Mouse (Mus musculus) CH12.LX (cell line): ENCODE results near the gene Kremen2. TPM values are rescaled to one million over a fixed set of nuclear protein-coding genes. Genes with fewer than 3 reads are reported as not detected.

ENCODE experiments used
- DNase-seq: peaks from one replicate; pipeline ENCODE4 v3.0.0-alpha.2; 2013; ENCODE audit errors: extremely low read depth
- H3K27ac ChIP-seq: 2 replicates; pipeline ENCODE4 v1.5.1; 2012; ENCODE audit warnings: low read depth, mild to moderate bottlenecking, control low read depth, moderate library complexity; ENCODE audit not compliant: insufficient read depth
- H3K27me3 ChIP-seq: replicated peaks from 2 replicates; pipeline ENCODE3; 2012; ENCODE audit warnings: inconsistent platforms
- H3K36me3 ChIP-seq, 2 experiments: replicated peaks in 1 of 2; 2 replicates each; pipeline versions ENCODE3 to v1.6.1; 2012; ENCODE audit warnings: inconsistent platforms in 1 of 2, low read length in 1 of 2, mild to moderate bottlenecking in 1 of 2, mixed read lengths in 1 of 2, moderate library complexity in 1 of 2; ENCODE audit not compliant: control insufficient read depth in 1 of 2, insufficient read depth in 1 of 2
- H3K4me1 ChIP-seq, 2 experiments: 2 replicates each; pipeline ENCODE4 v1.6.1; 2012; ENCODE audit warnings: inconsistent platforms in 1 of 2, moderate library complexity in 1 of 2; ENCODE audit not compliant: insufficient read depth in 2 of 2, control insufficient read depth in 1 of 2
- H3K4me2 ChIP-seq: 2 replicates; pipeline ENCODE4 v1.6.1; 2012; ENCODE audit warnings: low read depth, mild to moderate bottlenecking, control low read depth; ENCODE audit not compliant: poor library complexity, insufficient read depth, severe bottlenecking
- H3K4me3 ChIP-seq, 3 experiments: fragments of 150-350 bp in 1 of 3; sonication (generic) in 1 of 3; replicated peaks in 1 of 3; 2 replicates each; pipeline versions ENCODE3 to v1.5.1; 2011 to 2012; ENCODE audit warnings: low read depth in 2 of 3, low read length in 2 of 3, mild to moderate bottlenecking in 2 of 3, moderate library complexity in 2 of 3, control low read depth in 1 of 3, improper control_type of control experiment in 1 of 3, inconsistent platforms in 1 of 3, mixed read lengths in 1 of 3; ENCODE audit not compliant: poor library complexity in 1 of 3
- H3K79me2 ChIP-seq: replicated peaks from 2 replicates; pipeline ENCODE4 v1.6.1; 2012; ENCODE audit warnings: mild to moderate bottlenecking, moderate library complexity; ENCODE audit not compliant: control insufficient read depth, poor library complexity, insufficient read depth, severe bottlenecking; ENCODE audit errors: extremely low read depth
- H3K9ac ChIP-seq: 2 replicates; pipeline ENCODE4 v1.6.1; 2012; ENCODE audit warnings: low read depth, mild to moderate bottlenecking, control low read depth, moderate library complexity; ENCODE audit not compliant: insufficient read depth
- H3K9me3 ChIP-seq: replicated peaks from 2 replicates; pipeline ENCODE3; 2012; ENCODE audit warnings: low read length, inconsistent platforms, mixed read lengths
- CHD1 ChIP-seq: IDR thresholded peaks from 2 replicates; pipeline ENCODE4 v1.6.1; 2012; ENCODE audit warnings: low read depth, low read length, improper control_type of control experiment, inconsistent platforms
- CHD2 ChIP-seq: IDR thresholded peaks from 2 replicates; pipeline ENCODE4 v1.6.1; 2011; ENCODE audit warnings: low read length, improper control_type of control experiment
- CTCF ChIP-seq, 2 experiments: IDR thresholded peaks in 1 of 2; conservative IDR thresholded peaks in 1 of 2; 2 replicates each; pipeline ENCODE4 v1.5.1; 2011 to 2012; ENCODE audit warnings: low read depth in 2 of 2, low read length in 2 of 2, improper control_type of control experiment in 1 of 2, inconsistent platforms in 1 of 2, mild to moderate bottlenecking in 1 of 2, moderate library complexity in 1 of 2
- ETS1 ChIP-seq: conservative IDR thresholded peaks from 2 replicates; pipeline ENCODE4 v1.6.1; 2012; ENCODE audit warnings: low read depth, mild to moderate bottlenecking, inconsistent platforms, low read length, improper control_type of control experiment, moderate library complexity
- KAT2A ChIP-seq: IDR thresholded peaks from 2 replicates; pipeline ENCODE4 v1.6.1; 2012; ENCODE audit warnings: low read length, improper control_type of control experiment, inconsistent platforms; ENCODE audit not compliant: insufficient replicate concordance
- MXI1 ChIP-seq: IDR thresholded peaks from 2 replicates; pipeline ENCODE4 v1.6.1; 2011; ENCODE audit warnings: mild to moderate bottlenecking, low read depth, low read length, improper control_type of control experiment
- MYC ChIP-seq: IDR thresholded peaks from 2 replicates; pipeline ENCODE4 v1.6.1; 2011; ENCODE audit warnings: low read depth, mild to moderate bottlenecking, improper control_type of control experiment, low read length
- NELFE ChIP-seq: IDR thresholded peaks from 2 replicates; pipeline ENCODE4 v1.6.1; 2011; ENCODE audit warnings: low read depth, low read length, improper control_type of control experiment
- POLR2A ChIP-seq: IDR thresholded peaks from 2 replicates; pipeline ENCODE4 v1.6.1; 2011; ENCODE audit warnings: low read depth, mild to moderate bottlenecking, improper control_type of control experiment, low read length
- RAD21 ChIP-seq: IDR thresholded peaks from 2 replicates; pipeline ENCODE4 v1.6.1; 2011; ENCODE audit warnings: low read depth, mild to moderate bottlenecking, low read length, improper control_type of control experiment, moderate library complexity
- TBP ChIP-seq: conservative IDR thresholded peaks from 2 replicates; pipeline ENCODE4 v1.6.1; 2011; ENCODE audit warnings: low read depth, low read length, improper control_type of control experiment
- UBTF ChIP-seq: IDR thresholded peaks from 2 replicates; pipeline ENCODE4 v1.6.1; 2012; ENCODE audit warnings: low read depth, mild to moderate bottlenecking, inconsistent platforms, low read length, improper control_type of control experiment, moderate library complexity
- ZC3H11A ChIP-seq: IDR thresholded peaks from 2 replicates; pipeline ENCODE4 v1.6.1; 2012; ENCODE audit warnings: low read depth, mild to moderate bottlenecking, inconsistent platforms, low read length, improper control_type of control experiment
- ZNF384 ChIP-seq: IDR thresholded peaks from 2 replicates; pipeline ENCODE4 v1.6.1; 2012; ENCODE audit warnings: low read depth, low read length, improper control_type of control experiment, inconsistent platforms
- dilution Hi-C: fragments of 300-500 bp; cut with MboI; formaldehyde crosslinking; loops from 2 replicates; pipeline ENCODE4 v1.14.3; 2020; ENCODE audit warnings: low sequenced_read_pairs; ENCODE audit not compliant: extremely low pct_unique_long_range_greater_than_20kb, extremely low pct_ligation_motif_present
- in situ Hi-C: fragments of 300-500 bp; cut with MboI; formaldehyde crosslinking; loops from 3 replicates; pipeline ENCODE4 v1.14.3; 2019; ENCODE audit warnings: low sequenced_read_pairs, low pct_ligation_motif_present, low pct_unique_long_range_greater_than_20kb, mixed read lengths
- polyA plus RNA-seq: library from polyadenylated mRNA; unstranded; fragments of >175 nt; gene quantifications from 2 replicates; pipeline ENCODE4 v1.2.1, GENCODE M21; 2012; ENCODE audit warnings: low read depth; ENCODE audit not compliant: insufficient read length
- total RNA-seq, 2 experiments: library from RNA; depleted of rRNA; stranded (reverse); fragments of 300-350 nt in 1 of 2; fragments of >200 nt in 1 of 2; gene quantifications; 2 replicates each; pipeline ENCODE4 v1.2.3; 2012 to 2014

The Kremen2 gene
- total and polyA plus RNA-seq, 3 experiments: 0.21 to 0.55 (median 0.23) TPM

DNA sequence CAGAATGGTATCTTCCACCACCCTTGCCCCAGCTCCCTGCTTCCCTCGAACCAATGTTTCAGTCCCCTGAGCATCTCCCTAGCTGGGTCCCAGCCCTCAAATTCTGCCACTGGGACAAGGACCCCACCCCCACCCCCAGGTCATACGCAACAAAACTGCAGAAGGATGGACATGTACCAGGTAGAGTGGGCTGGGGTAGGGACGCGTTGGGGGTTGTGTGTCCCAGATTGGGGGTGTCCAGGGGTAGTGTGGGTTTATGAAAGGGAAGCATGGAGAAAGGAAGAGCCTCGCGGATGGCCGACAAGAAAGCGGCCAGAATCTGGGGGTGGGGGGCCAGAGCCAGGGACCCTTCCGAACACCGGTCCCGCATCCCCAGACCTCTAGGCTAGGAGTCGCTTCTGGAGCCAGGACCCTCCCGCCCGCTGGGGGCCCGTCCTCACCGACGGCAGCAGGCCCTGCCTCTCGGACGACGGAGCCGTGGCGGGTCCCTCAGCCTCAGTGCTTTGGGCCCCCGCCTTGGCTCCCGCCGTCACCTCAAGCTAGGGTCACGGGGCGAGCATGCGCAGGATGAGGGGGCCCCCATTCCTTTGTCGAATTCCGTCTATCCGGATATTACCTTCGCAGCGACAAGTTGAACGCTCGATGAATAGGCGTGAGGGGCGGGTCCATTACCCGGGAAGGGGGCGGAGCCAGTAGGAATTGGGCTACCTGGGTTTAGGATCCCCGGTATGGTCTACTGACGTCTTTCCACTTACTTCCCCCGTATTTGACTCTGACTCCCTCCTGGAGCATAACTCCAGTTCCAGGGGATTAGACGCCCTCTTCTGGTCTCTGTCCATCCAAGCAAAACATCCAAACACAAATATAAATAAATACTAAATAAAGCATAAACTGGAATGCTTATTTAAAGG lies 40.2 kb upstream of the Kremen2 start, which contains the start of gene Flywch2:
Gene Flywch2 (minus strand): TSS at position 521 of the 911 bp plus-strand sequence.
- Histone ChIP-seq H3K27ac (no peak within 1 kb of the TSS), H3K4me1 (peaks cover 0 to 7% of the 10 kb centered on the region in 2 experiments; a peak in 3 of 4 replicates), H3K79me2 (no peaks in the 10 kb centered on the region), H3K4me3 (no peak within 1 kb of the TSS), H3K9me3 (no peaks in the 10 kb centered on the region), H3K9ac (no peak within 1 kb of the TSS), H3K36me3 (no peaks in the 10 kb centered on the region), H3K27me3 (no peaks in the 10 kb centered on the region), H3K4me2 (no peak within 1 kb of the TSS)
- DNase-seq: no peak
- dilution Hi-C loops: no loop called here
- TF ChIP-seq RAD21 (no peak), MYC (no peak), NELFE (no peak), UBTF (no peak), ZC3H11A (no peak), CHD1 (no peak), ETS1 (no peak), MXI1 (no peak), CTCF (conservative IDR thresholded peaks at IDR 0.05 in 1 of 2, IDR thresholded peaks at IDR 0.05 in 1 of 2; ENCODE audit: low read depth in 2 of 2, low read length in 2 of 2) (no peak), KAT2A (no peak)
- in situ Hi-C loops: no loop called here

DNA sequence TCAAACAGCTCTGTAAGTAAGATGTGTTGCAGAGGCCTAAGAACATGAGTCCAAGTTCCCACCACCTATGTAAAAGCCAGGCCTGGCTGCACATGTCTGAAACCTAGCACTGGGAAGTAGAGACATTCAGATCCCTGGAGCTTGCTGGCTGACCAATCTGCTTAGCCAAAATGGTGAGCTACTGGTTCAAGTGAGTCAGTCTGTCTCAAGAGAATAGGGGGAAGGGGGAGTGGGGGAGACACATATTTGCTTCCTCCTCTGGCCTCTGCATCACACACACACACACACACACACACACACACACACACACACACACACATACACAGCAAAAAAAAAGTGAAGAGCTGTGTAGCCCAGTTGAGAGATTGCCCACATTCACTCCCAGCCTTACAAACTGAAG lies 37.7 kb upstream of the Kremen2 start:
- Histone ChIP-seq H3K27ac (no peak overlapping the region), H3K4me1 (peaks cover 3 to 13% of the 10 kb centered on the region in 2 experiments; a peak in 3 of 4 replicates), H3K9ac (no peak overlapping the region), H3K36me3 (no peaks in the 10 kb centered on the region), H3K4me3 (no peak overlapping the region), H3K79me2 (no peaks in the 10 kb centered on the region), H3K4me2 (no peak overlapping the region), H3K9me3 (no peaks in the 10 kb centered on the region), H3K27me3 (no peaks in the 10 kb centered on the region)
- peak; percentile 53 for DNase-seq
- in situ Hi-C loops (no loop called here), dilution Hi-C loops (no loop called here)
- TF ChIP-seq TBP (no peak), CHD2 (no peak), POLR2A (no peak), ZNF384 (0 out of 2 replicates have a peak, but pooled peaks have one; percentile 31)
